Mouse (Mus musculus) liver, embryonic 14.5 days (tissue): ENCODE data around the gene Zmym1. TPM values are rescaled to one million over a fixed set of nuclear protein-coding genes. Genes with fewer than 3 reads are reported as not detected.
A peak's percentile ranks its signal among the peaks of the same experiment; 100 is the strongest.

Source experiments
- ATAC-seq: fragments of 200-750 bp; cut with Nextera tagmentation; 2 replicates; pipeline ENCODE4 v1.8.0; 2017; ENCODE audit warnings: moderate number of reproducible peaks, mild to moderate bottlenecking, moderate library complexity; ENCODE audit not compliant: insufficient read depth
- DNase-seq, 3 experiments: peaks; one replicate each; pipeline ENCODE4 v3.0.0-alpha.2; 2012 to 2013; ENCODE audit warnings: low read depth in 3 of 3, low spot score in 3 of 3
- H3K27ac ChIP-seq: fragments of 300-500 bp; sonication (generic); 2 replicates; pipeline ENCODE4 v1.5.1; 2014; ENCODE audit warnings: moderate library complexity, mild to moderate bottlenecking, control low read depth, inconsistent platforms
- H3K27me3 ChIP-seq: fragments of 300-500 bp; sonication (generic); 2 replicates; pipeline ENCODE4 v1.6.1; 2014; ENCODE audit warnings: mild to moderate bottlenecking, low read length, moderate library complexity; ENCODE audit not compliant: control insufficient read depth, insufficient read depth
- H3K36me3 ChIP-seq: fragments of 300-500 bp; sonication (generic); replicated peaks from 2 replicates; pipeline ENCODE4 v1.6.1; 2014; ENCODE audit warnings: low read depth; ENCODE audit not compliant: control insufficient read depth, insufficient read depth
- H3K4me1 ChIP-seq, 2 experiments: fragments of 200-500 bp in 1 of 2; fragments of 300-500 bp in 1 of 2; sonication (generic) in 1 of 2; replicated peaks; 2 replicates each; pipeline ENCODE4 v1.6.1; 2012 to 2014; ENCODE audit warnings: antibody characterized with exemption in 1 of 2, inconsistent platforms in 1 of 2, low read length in 1 of 2; ENCODE audit not compliant: control insufficient read depth in 2 of 2, insufficient read depth in 2 of 2
- H3K4me2 ChIP-seq: fragments of 300-500 bp; sonication (generic); 2 replicates; pipeline ENCODE4 v1.6.1; 2014; ENCODE audit warnings: low read depth, mild to moderate bottlenecking, control low read depth, moderate library complexity
- H3K4me3 ChIP-seq, 2 experiments: fragments of 200-500 bp in 1 of 2; fragments of 300-500 bp in 1 of 2; sonication (generic) in 1 of 2; 2 replicates each; pipeline ENCODE4 v1.5.1; 2012 to 2014; ENCODE audit warnings: low read depth in 2 of 2, low read length in 2 of 2, mild to moderate bottlenecking in 2 of 2, control low read depth in 1 of 2, inconsistent platforms in 1 of 2, moderate library complexity in 1 of 2; ENCODE audit not compliant: insufficient read depth in 1 of 2
- H3K9ac ChIP-seq: fragments of 300-500 bp; sonication (generic); replicated peaks from 2 replicates; pipeline ENCODE4 v1.6.1; 2014; ENCODE audit warnings: mild to moderate bottlenecking, control low read depth, moderate library complexity
- H3K9me3 ChIP-seq: fragments of 300-500 bp; sonication (generic); 2 replicates; pipeline ENCODE4 v1.6.1; 2016; ENCODE audit warnings: low read length, mixed read lengths; ENCODE audit not compliant: control insufficient read depth
- CTCF ChIP-seq: IDR thresholded peaks from 2 replicates; pipeline ENCODE4 v1.5.1; 2016; ENCODE audit warnings: antibody characterized with exemption, low read depth, control low read depth
- EP300 ChIP-seq: IDR thresholded peaks from 2 replicates; pipeline ENCODE4 v1.6.1; 2016; ENCODE audit warnings: antibody characterized with exemption, low read depth
- WGBS: fragments of 180-500 bp; shearing (Covaris S2); extraction: QIAGEN DNeasy Blood & Tissue Kit; methylation state at CpG from one replicate; pipeline ENCODE4 v1.1.7; 2014; ENCODE audit not compliant: insufficient replicate concordance; 5-methylcytosine and 5-hydroxymethylcytosine counted together
- polyA plus RNA-seq, 2 experiments: library from polyadenylated mRNA; depleted of rRNA in 1 of 2; stranded (reverse) in 1 of 2; unstranded in 1 of 2; fragments of >200 nt; fragmentation: Nextera tagmentation in 1 of 2; extraction: Ambion mirVana in 1 of 2; gene quantifications; 2 replicates each; pipeline versions ENCODE4 v1.2.1 to v1.2.3; 2012 to 2014

The Zmym1 gene
- polyA plus RNA-seq, 2 experiments: 4.0 to 10.2 TPM

DNA sequence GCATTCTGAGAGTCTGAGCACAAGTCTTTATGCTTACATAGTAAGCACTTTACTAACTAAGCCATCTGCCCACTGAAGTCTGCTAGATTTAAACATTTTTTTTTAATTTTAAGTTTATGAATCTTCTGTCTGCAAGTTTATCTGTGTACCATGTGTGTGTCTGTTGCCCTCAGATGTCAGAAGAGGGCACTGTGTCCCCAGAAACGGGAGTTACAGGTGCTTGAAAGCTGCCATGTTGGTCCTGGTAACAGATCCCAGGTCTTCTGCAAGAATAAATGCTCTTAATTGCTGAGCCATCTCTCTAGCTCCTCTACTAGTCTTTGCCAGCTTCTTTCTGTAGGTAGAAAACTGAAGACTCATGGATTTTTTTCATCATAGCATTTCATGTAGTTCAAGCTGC is 14.0 kb upstream of the Zmym1 start:
- no peaks in the 10 kb centered on the region for H3K36me3 ChIP-seq
- no peak for DNase-seq
- TF ChIP-seq EP300 (no peak), CTCF (peak; percentile 19; the same call in 1 of the 2 replicates)
- 24% methylated on average over 1 of the region's 1 CpGs for WGBS
- H3K27ac ChIP-seq: no peak overlapping the region
- no peaks in the 10 kb centered on the region for H3K27me3 ChIP-seq
- peaks cover 4 to 7% of the 10 kb centered on the region in 2 experiments; a peak in 3 of 4 replicates for H3K4me1 ChIP-seq
- no peak for ATAC-seq
- H3K4me2 ChIP-seq: no peak overlapping the region
- no peak overlapping the region for H3K9ac ChIP-seq
- no peaks in the 10 kb centered on the region for H3K9me3 ChIP-seq
- H3K4me3 ChIP-seq: no peak overlapping the region

DNA sequence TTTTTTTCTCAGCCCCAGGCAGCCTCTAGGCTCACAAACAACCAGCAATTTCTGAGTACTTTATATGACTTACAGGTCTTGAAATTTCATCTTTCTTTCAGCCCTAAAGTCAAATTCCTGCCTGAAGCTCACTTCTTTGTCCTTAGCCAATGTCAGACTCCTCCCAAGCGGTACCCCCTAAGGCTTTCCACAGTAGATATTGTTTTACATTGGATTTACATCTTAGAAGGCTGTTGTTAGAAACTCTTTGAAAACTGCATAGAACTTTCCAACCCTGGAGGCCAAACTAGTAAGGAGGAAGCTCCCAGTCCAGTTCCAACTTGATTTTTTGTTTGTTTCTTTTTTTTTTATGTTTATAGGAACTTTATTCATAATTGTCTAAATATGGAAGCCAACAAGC is 3.1 kb upstream of the Zmym1 start:
- Histone ChIP-seq H3K36me3 (no peaks in the 10 kb centered on the region), H3K4me1 (peaks cover 3 to 7% of the 10 kb centered on the region in 2 experiments; a peak in 3 of 4 replicates), H3K4me2 (no peak overlapping the region), H3K9ac (no peak overlapping the region), H3K4me3 (no peak overlapping the region), H3K9me3 (no peaks in the 10 kb centered on the region), H3K27me3 (no peaks in the 10 kb centered on the region), H3K27ac (no peak overlapping the region)
- ATAC-seq (no peak), DNase-seq (no peak)
- no peak for TF ChIP-seq EP300
- TF ChIP-seq CTCF: no peak
- 54% methylated on average over 1 of the region's 1 CpGs for WGBS

DNA sequence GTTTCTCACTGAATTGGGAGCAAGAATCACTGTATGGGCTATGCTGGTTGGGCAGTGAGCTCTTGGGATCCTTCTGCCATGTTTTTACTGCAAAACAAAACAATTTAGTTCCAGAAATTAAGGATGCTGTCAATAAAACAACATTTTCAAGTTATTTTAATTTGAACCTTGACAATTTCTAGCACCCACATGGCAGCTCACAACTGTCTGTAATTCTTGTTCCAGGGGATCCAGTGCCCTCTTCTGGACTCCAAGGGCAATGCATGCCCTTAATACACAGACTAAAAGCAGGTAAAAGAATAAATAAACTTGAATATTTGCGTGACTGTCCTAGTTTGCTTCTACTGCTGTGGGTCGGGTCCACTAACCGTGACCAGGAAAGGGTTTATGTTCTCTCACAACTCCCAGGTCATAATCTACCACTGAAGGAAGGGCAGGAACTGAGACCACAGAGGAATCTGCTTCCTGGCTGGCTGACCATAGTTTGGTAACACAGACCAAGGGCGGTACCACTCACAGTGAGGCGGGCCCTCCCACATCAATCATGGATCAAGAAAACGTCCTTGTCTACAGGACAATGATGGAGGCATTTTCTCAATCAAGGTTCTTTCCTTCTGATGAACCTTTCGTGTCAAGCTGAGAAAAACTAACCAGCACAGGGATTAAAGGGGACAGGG is 6.3 kb downstream of the Zmym1 start:
- TF ChIP-seq EP300 (no peak), CTCF (peak; percentile 48)
- no peaks in the 10 kb centered on the region for H3K9me3 ChIP-seq
- no peaks in the 10 kb centered on the region for H3K27me3 ChIP-seq
- no peak for ATAC-seq
- no peaks in the 10 kb centered on the region for H3K4me1 ChIP-seq
- no peak overlapping the region for H3K27ac ChIP-seq
- peaks cover 21% of the 10 kb centered on the region for H3K36me3 ChIP-seq
- 51% methylated on average over 7 of the region's 7 CpGs for WGBS
- no peak overlapping the region for H3K4me2 ChIP-seq
- no peak overlapping the region for H3K9ac ChIP-seq
- no peak overlapping the region for H3K4me3 ChIP-seq
- DNase-seq: no peak

DNA sequence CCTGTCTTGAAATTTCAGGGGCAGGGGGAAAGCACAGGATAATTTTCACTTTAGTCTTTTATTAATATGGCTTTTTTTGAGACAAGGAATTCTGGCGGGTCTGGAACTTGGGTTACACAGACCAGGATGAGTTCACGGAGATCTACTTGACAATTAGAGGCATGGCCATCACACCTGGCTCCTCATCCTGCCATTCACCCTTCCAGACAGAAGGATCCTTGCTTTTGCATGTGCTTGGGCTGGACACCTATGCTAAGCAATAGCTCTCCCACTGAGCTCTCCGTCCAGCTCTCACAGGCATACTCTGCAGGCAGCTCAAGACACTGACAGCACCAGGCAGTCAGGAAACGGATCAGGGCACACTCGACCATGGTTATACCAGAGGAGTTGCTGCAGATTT is 7.9 kb downstream of the Zmym1 start:
- 76% methylated on average over 5 of the region's 5 CpGs for WGBS
- ATAC-seq (no peak), DNase-seq (no peak)
- no peak overlapping the region for H3K27ac ChIP-seq
- peaks cover 27% of the 10 kb centered on the region for H3K36me3 ChIP-seq
- H3K27me3 ChIP-seq: no peaks in the 10 kb centered on the region
- no peaks in the 10 kb centered on the region for H3K9me3 ChIP-seq
- no peak overlapping the region for H3K4me2 ChIP-seq
- no peak for TF ChIP-seq CTCF
- no peak for TF ChIP-seq EP300
- no peak overlapping the region for H3K9ac ChIP-seq
- H3K4me3 ChIP-seq: no peak overlapping the region
- H3K4me1 ChIP-seq: no peaks in the 10 kb centered on the region

DNA sequence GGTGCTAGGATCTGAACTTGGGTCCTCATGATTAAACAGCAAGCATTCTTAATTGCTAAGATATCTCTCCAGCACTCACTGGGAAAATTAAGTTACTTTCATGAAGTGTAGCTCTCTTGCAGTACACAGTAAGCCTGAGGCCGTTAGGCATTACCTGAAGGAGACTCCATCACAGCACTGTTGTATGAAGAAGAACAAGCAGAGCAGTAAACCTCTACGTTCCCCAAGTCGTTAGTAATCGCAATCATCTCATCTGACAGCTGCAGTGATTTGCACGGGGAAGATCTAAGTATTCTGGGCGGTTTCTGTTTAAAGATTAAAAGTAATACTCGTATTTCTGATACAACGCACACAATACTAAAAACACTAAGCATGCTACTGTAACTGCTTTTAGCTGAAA is 9.8 kb downstream of the Zmym1 start:
- Histone ChIP-seq H3K27ac (no peak overlapping the region), H3K4me2 (no peak overlapping the region), H3K27me3 (no peaks in the 10 kb centered on the region), H3K4me3 (no peak overlapping the region), H3K9ac (no peak overlapping the region), H3K9me3 (no peaks in the 10 kb centered on the region), H3K36me3 (peaks cover 33% of the 10 kb centered on the region), H3K4me1 (no peaks in the 10 kb centered on the region)
- no peak for TF ChIP-seq CTCF
- no peak for DNase-seq
- WGBS: 82% methylated on average over 8 of the region's 8 CpGs
- ATAC-seq: no peak
